Mouse (Mus musculus): ENCODE measurements around the gene Gpr142. TPM values are rescaled to one million over a fixed set of nuclear protein-coding genes. Genes with fewer than 3 reads are reported as not detected.

Gpr142 gene
- polyA plus RNA-seq (2014; fragmentation: Illumina TruSeq; extraction: RNeasy Lipid Tissue Mini Kit (QIAGEN cat#74804); ENCODE audit: low read depth, low replicate concordance) = not detected

DNA sequence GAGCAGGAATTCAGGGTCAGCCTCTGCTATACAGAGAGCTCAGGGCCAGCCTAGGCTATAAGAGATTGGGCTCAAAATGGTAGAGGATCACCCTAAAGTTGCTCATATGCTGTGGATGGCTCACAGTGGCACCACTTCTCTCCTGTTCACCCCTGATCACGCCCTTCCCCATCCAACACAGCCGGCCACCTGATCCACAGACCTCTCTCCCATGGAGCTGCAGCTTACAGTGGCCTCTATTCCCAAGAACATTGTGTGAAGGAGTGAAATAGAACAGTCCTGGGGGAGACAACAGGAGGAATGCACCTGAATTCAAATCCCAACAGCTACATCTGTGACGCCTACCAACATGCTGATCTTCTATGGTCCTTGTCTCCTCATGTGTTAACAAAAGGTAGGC, at the start of gene Gpr142:
Gpr142 (plus strand) TSS at position 301 of the 400 bp plus-strand sequence.

DNA sequence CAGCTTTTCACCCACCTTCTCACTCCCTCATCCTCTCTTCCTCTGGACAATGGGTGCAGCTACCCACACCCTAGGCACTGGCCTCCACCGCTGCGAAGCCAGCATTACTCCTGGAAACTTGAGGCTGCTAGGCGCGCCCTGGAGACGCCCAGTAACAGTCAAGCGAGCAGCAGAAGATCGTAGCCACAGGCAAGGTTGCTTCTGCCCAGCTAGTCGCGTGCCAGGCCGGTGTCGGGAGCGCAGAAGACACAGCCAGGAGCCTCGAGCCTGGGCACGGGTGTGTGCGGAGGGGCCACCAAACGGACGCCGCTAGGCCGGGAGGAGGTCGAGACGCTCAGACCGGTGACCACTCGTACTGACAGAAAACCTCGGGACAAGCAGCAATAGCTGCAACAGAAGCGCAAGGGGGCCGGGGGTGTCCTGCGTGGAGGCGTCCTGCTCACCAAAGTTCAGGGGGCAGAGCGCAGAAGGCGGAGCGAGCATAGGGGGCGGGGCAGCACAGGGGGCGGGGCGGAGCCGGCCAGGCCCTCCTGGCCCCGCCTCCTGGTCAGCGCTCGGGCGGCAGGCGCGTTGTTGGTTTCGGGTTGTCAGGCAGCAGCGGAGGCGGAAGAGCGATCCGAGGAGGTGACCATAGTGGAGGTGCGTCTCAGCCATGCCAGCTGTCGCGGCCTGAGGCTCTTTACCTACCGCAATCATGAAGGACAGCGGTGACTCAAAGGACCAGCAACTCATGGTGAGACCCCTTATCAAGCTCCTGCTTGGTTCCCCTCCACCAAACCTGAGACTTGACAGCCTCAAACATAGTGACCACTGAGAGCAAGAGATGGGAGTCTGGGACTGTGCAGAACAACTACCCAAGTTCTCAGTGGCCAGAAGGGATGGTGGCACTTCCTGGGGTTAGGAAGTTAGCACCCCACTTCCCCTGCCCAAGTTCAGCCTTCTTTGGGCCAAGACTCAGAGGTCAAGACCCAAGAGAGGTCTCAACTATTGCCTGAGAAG, 33.6 kb upstream of the Gpr142 start, which contains the start of gene Kif19a:
Kif19a (plus strand) TSS at position 569 of the 999 bp plus-strand sequence.

DNA sequence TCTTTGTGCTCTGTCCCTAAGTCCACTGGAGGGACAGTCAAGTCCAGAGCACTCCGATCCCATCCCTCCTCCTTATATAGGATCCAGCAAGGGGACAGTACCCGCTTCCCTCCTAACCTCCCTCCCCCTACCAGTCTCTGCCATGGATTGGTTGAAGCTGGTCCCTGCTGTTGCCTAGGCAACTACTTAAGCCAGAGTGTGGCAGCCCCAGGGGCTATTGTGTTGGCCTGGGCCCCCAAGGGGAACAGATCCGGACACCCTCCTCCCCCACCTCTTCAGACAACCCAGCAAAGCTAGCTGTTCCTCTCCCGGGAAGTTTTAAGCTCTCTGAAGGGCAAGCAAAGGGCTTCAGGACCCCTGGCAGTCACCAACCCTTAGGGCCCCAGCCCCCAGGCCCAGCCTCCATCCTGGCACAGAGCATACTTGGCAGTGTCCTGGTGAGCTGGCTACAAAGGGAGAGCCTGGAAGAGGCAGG, 2.8 kb upstream of the Gpr142 start, which contains the start of gene Btbd17:
Btbd17 (minus strand) TSS at position 98 of the 475 bp plus-strand sequence.

DNA sequence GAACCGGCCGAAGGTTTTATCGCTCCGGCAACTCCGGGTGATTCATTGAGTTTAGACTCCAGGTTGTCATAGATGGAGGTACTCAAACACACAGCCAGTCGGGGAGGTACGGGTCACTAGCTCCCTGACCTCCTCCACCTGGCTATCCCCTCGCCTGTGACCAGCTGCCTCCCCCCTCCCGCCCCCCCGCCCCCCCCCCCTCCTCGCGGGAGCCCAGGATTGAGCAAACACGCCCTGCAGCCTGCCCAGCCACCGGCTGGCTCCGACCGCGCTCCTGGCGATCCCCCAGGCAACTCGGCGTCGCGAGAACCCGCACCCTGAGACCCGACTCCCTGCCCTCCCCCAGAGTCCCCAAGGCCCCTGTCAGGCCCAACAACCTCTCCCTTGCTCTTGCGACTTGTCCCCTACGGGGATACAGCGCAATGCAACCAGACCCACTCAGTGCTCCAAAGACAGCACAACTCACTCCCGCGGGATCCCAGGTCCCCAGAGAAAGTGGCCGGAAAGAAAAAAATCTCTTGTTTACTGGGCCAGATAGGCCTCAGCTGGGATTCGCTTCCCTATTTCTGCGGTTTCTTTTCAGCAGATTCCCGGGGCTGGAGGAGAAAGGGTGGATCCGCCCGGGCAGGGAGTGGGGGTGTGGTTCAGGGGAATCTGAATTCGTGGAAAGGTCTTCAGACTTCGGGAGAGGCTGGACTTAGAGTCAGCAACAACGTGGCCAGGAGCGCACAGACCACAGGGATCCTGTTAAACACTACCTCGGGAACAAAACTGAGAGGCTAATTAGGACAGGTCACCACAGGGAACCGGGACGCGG, 51.9 kb downstream of the Gpr142 start, which contains the start of gene Gprc5c:
Gprc5c (plus strand) TSS at position 701 of the 817 bp plus-strand sequence.

Other genes starting within 250 kb of the Gpr142 start
- 109 TPM for gene Rpl38, start 130.4 kb upstream of the Gpr142 start, polyA plus RNA-seq (2014; fragmentation: Illumina TruSeq; extraction: RNeasy Lipid Tissue Mini Kit (QIAGEN cat#74804); ENCODE audit: low read depth, low replicate concordance)
- gene Ttyh2, start 123.5 kb upstream of the Gpr142 start, polyA plus RNA-seq (2014; fragmentation: Illumina TruSeq; extraction: RNeasy Lipid Tissue Mini Kit (QIAGEN cat#74804); ENCODE audit: low read depth, low replicate concordance) = 4.9 TPM
- not detected for gene Dnaic2, start 71.5 kb upstream of the Gpr142 start, polyA plus RNA-seq (2014; fragmentation: Illumina TruSeq; extraction: RNeasy Lipid Tissue Mini Kit (QIAGEN cat#74804); ENCODE audit: low read depth, low replicate concordance)
- gene Kif19a, start 33.5 kb upstream of the Gpr142 start, polyA plus RNA-seq (2014; fragmentation: Illumina TruSeq; extraction: RNeasy Lipid Tissue Mini Kit (QIAGEN cat#74804); ENCODE audit: low read depth, low replicate concordance) = not detected
- gene Btbd17, start 3.0 kb upstream of the Gpr142 start, polyA plus RNA-seq (2014; fragmentation: Illumina TruSeq; extraction: RNeasy Lipid Tissue Mini Kit (QIAGEN cat#74804); ENCODE audit: low read depth, low replicate concordance) = not detected
- 10.1 TPM for gene Gprc5c, start 52.2 kb downstream of the Gpr142 start, polyA plus RNA-seq (2014; fragmentation: Illumina TruSeq; extraction: RNeasy Lipid Tissue Mini Kit (QIAGEN cat#74804); ENCODE audit: low read depth, low replicate concordance)
- 1.8 TPM for gene Cd300a, start 91.1 kb downstream of the Gpr142 start, polyA plus RNA-seq (2014; fragmentation: Illumina TruSeq; extraction: RNeasy Lipid Tissue Mini Kit (QIAGEN cat#74804); ENCODE audit: low read depth, low replicate concordance)
- gene Cd300lb, start 135.5 kb downstream of the Gpr142 start, polyA plus RNA-seq (2014; fragmentation: Illumina TruSeq; extraction: RNeasy Lipid Tissue Mini Kit (QIAGEN cat#74804); ENCODE audit: low read depth, low replicate concordance) = 0.42 TPM
- not detected for gene Cd300c, start 170.2 kb downstream of the Gpr142 start, polyA plus RNA-seq (2014; fragmentation: Illumina TruSeq; extraction: RNeasy Lipid Tissue Mini Kit (QIAGEN cat#74804); ENCODE audit: low read depth, low replicate concordance)
- 5.9 TPM for gene Cd300ld, start 191.0 kb downstream of the Gpr142 start, polyA plus RNA-seq (2014; fragmentation: Illumina TruSeq; extraction: RNeasy Lipid Tissue Mini Kit (QIAGEN cat#74804); ENCODE audit: low read depth, low replicate concordance)
- 1.9 TPM for gene Cd300c2, start 203.0 kb downstream of the Gpr142 start, polyA plus RNA-seq (2014; fragmentation: Illumina TruSeq; extraction: RNeasy Lipid Tissue Mini Kit (QIAGEN cat#74804); ENCODE audit: low read depth, low replicate concordance)
- gene Cd300ld2, start 217.3 kb downstream of the Gpr142 start, polyA plus RNA-seq (2014; fragmentation: Illumina TruSeq; extraction: RNeasy Lipid Tissue Mini Kit (QIAGEN cat#74804); ENCODE audit: low read depth, low replicate concordance) = not detected
- gene Cd300ld4, start 228.1 kb downstream of the Gpr142 start, polyA plus RNA-seq (2014; fragmentation: Illumina TruSeq; extraction: RNeasy Lipid Tissue Mini Kit (QIAGEN cat#74804); ENCODE audit: low read depth, low replicate concordance) = not detected
- 0.61 TPM for gene Cd300ld5, start 238.8 kb downstream of the Gpr142 start, polyA plus RNA-seq (2014; fragmentation: Illumina TruSeq; extraction: RNeasy Lipid Tissue Mini Kit (QIAGEN cat#74804); ENCODE audit: low read depth, low replicate concordance)
- 0.61 TPM for gene Cd300ld3, start 249.5 kb downstream of the Gpr142 start, polyA plus RNA-seq (2014; fragmentation: Illumina TruSeq; extraction: RNeasy Lipid Tissue Mini Kit (QIAGEN cat#74804); ENCODE audit: low read depth, low replicate concordance)